Mouse (Mus musculus): ENCODE data around the gene Hpd.
A peak's percentile ranks its signal among the peaks of the same experiment; 100 is the strongest.
"Not testable (repeated sequence)": the region's sequence is repeated elsewhere in the genome, so short reads cannot be mapped to it uniquely, and the experiment has no call there.

The Hpd gene

GRCm38 (mm10) chr5:123182651-123183050, at the start of gene Hpd:
Gene Hpd (minus strand): TSS chr5:123182727.
- DNase-seq (ENCODE audit: low spot score in 2 of 2), result no peak

GRCm38 (mm10) chr5:123232180-123232579, 49.7 kb upstream of the Hpd start:
- no peak for DNase-seq (ENCODE audit: low spot score in 2 of 2)

- DNase-seq (ENCODE audit: low spot score in 2 of 2), result no peak
Measured at GRCm38 (mm10) chr5:123229296-123229695, 46.8 kb upstream of the Hpd start.

GRCm38 (mm10) chr5:123228524-123228922, 46.0 kb upstream of the Hpd start:
- no peak for DNase-seq (ENCODE audit: low spot score in 2 of 2)

GRCm38 (mm10) chr5:123227762-123228523, 45.4 kb upstream of the Hpd start:
- DNase-seq (ENCODE audit: low spot score in 2 of 2), result peak; percentile 89 to 97

GRCm38 (mm10) chr5:123226851-123227250, 44.3 kb upstream of the Hpd start:
- DNase-seq (ENCODE audit: low spot score in 2 of 2), result no peak

GRCm38 (mm10) chr5:123223861-123224260, 41.3 kb upstream of the Hpd start:
- DNase-seq (ENCODE audit: low spot score in 2 of 2), result not testable (repeated sequence)

GRCm38 (mm10) chr5:123223051-123223410, 40.5 kb upstream of the Hpd start:
- no peak for DNase-seq (ENCODE audit: low spot score in 2 of 2)

GRCm38 (mm10) chr5:123222346-123223050, 40.0 kb upstream of the Hpd start:
- DNase-seq (ENCODE audit: low spot score in 2 of 2), result not testable (repeated sequence)

GRCm38 (mm10) chr5:123203591-123203990, 21.1 kb upstream of the Hpd start:
- not testable (repeated sequence) for DNase-seq (ENCODE audit: low spot score in 2 of 2)

- DNase-seq (ENCODE audit: low spot score in 2 of 2), result not testable (repeated sequence)
Measured at GRCm38 (mm10) chr5:123202771-123203170, 20.2 kb upstream of the Hpd start.

- no peak for DNase-seq (ENCODE audit: low spot score in 2 of 2)
Measured at GRCm38 (mm10) chr5:123201987-123202386, 19.5 kb upstream of the Hpd start.

- no peak for DNase-seq (ENCODE audit: low spot score in 2 of 2)
Measured at GRCm38 (mm10) chr5:123201523-123201892, 19.0 kb upstream of the Hpd start.

- not testable (repeated sequence) for DNase-seq (ENCODE audit: low spot score in 2 of 2)
Measured at GRCm38 (mm10) chr5:123200816-123201522, 18.4 kb upstream of the Hpd start.

GRCm38 (mm10) chr5:123198523-123198922, 16.0 kb upstream of the Hpd start:
- DNase-seq (ENCODE audit: low spot score in 2 of 2), result no peak

- DNase-seq (ENCODE audit: low spot score in 2 of 2), result no peak
Measured at GRCm38 (mm10) chr5:123196746-123197145, 14.2 kb upstream of the Hpd start.

- DNase-seq (ENCODE audit: low spot score in 2 of 2), result no peak
Measured at GRCm38 (mm10) chr5:123195500-123196000, 13.0 kb upstream of the Hpd start.

GRCm38 (mm10) chr5:123194856-123195255, 12.3 kb upstream of the Hpd start:
- no peak for DNase-seq (ENCODE audit: low spot score in 2 of 2)

GRCm38 (mm10) chr5:123193436-123193835, 10.9 kb upstream of the Hpd start:
- DNase-seq (ENCODE audit: low spot score in 2 of 2), result no peak

GRCm38 (mm10) chr5:123192606-123193150, 10.2 kb upstream of the Hpd start:
- DNase-seq (ENCODE audit: low spot score in 2 of 2), result no peak

- no peak for DNase-seq (ENCODE audit: low spot score in 2 of 2)
Measured at GRCm38 (mm10) chr5:123191427-123191826, 8.9 kb upstream of the Hpd start.

GRCm38 (mm10) chr5:123190912-123191311, 8.4 kb upstream of the Hpd start:
- no peak for DNase-seq (ENCODE audit: low spot score in 2 of 2)

Measured in left cerebral cortex, adult 9 months (tissue).